Mouse (Mus musculus) hematopoietic stem cell, adult 5-6 weeks (primary cell): ENCODE results near the gene Corin. TPM values are rescaled to one million over a fixed set of nuclear protein-coding genes. Genes with fewer than 3 reads are reported as not detected.
A peak's percentile ranks its signal among the peaks of the same experiment; 100 is the strongest.

ENCODE experiments used
- ATAC-seq, 2 experiments: fragments of 125-278 bp in 1 of 2; replicated peaks in 1 of 2; 2 replicates each; pipeline ENCODE4 v1.8.0; 2016 to 2017; ENCODE audit warnings: inconsistent platforms in 2 of 2, mild to moderate bottlenecking in 2 of 2, moderate number of reproducible peaks in 2 of 2, low read depth in 1 of 2, moderate TSS enrichment in 1 of 2; ENCODE audit not compliant: low FRiP score in 2 of 2, poor library complexity in 2 of 2, severe bottlenecking in 2 of 2, insufficient read depth in 1 of 2, low TSS enrichment in 1 of 2
- total RNA-seq: library from RNA; stranded (forward); fragments of 172-1452, 232-1000 nt; gene quantifications from 2 replicates; pipeline ENCODE4 v1.2.3, GENCODE M21; 2017

Corin gene
- total RNA-seq, result not detected in 2 replicates

- ATAC-seq, result peak; percentile 28 to 51; a peak in 3 of 4 replicates
Measured at GRCm38 (mm10) chr5:72503531-72504523, at the start of gene Corin. Gene Corin (minus strand): TSS chr5:72504473.

- no peak for ATAC-seq
Measured at GRCm38 (mm10) chr5:72551209-72551608, 46.9 kb upstream of the Corin start.

GRCm38 (mm10) chr5:72528896-72529295 is 24.6 kb upstream of the Corin start:
- ATAC-seq, result no peak

- ATAC-seq, result no peak
Measured at GRCm38 (mm10) chr5:72513808-72514207, 9.5 kb upstream of the Corin start.

GRCm38 (mm10) chr5:72505740-72506139 is 1.5 kb upstream of the Corin start:
- peak in 1 of 2 experiments; percentile 47; a peak in 1 of 4 replicates for ATAC-seq

- no peak for ATAC-seq
Measured at GRCm38 (mm10) chr5:72502778-72503177, 1.5 kb downstream of the Corin start.

GRCm38 (mm10) chr5:72501763-72502162 is 2.5 kb downstream of the Corin start:
- no peak for ATAC-seq

- ATAC-seq, result no peak
Measured at GRCm38 (mm10) chr5:72498271-72498670, 6.0 kb downstream of the Corin start.

- ATAC-seq, result no peak; a peak in 1 of 4 replicates
Measured at GRCm38 (mm10) chr5:72496756-72497155, 7.5 kb downstream of the Corin start.

- no peak for ATAC-seq
Measured at GRCm38 (mm10) chr5:72493906-72494305, 10.4 kb downstream of the Corin start.

- ATAC-seq, result no peak
Measured at GRCm38 (mm10) chr5:72491232-72491631, 13.0 kb downstream of the Corin start.

GRCm38 (mm10) chr5:72480456-72480855 is 23.8 kb downstream of the Corin start:
- ATAC-seq, result no peak

- ATAC-seq, result no peak
Measured at GRCm38 (mm10) chr5:72472317-72473009, 31.8 kb downstream of the Corin start.

GRCm38 (mm10) chr5:72471746-72472145 is 32.5 kb downstream of the Corin start:
- ATAC-seq, result no peak

- no peak for ATAC-seq
Measured at GRCm38 (mm10) chr5:72464932-72465331, 39.3 kb downstream of the Corin start.

GRCm38 (mm10) chr5:72459374-72460112 is 44.7 kb downstream of the Corin start:
- ATAC-seq, result no peak

GRCm38 (mm10) chr5:72453690-72454089 is 50.6 kb downstream of the Corin start:
- ATAC-seq, result no peak

- no peak for ATAC-seq
Measured at GRCm38 (mm10) chr5:72453176-72453575, 51.1 kb downstream of the Corin start.
